Mouse (Mus musculus) kidney, postnatal 0 days (tissue): ENCODE data around the gene Adamts9. TPM values are rescaled to one million over a fixed set of nuclear protein-coding genes. Genes with fewer than 3 reads are reported as not detected.

Experiments used
- ATAC-seq: fragments of 200-750 bp; cut with Nextera tagmentation; replicated peaks from 2 replicates; pipeline ENCODE4 v1.8.0; 2017; ENCODE audit warnings: low read depth, moderate number of reproducible peaks, moderate TSS enrichment, moderate library complexity; ENCODE audit not compliant: low FRiP score
- DNase-seq: peaks from one replicate; pipeline ENCODE4 v3.0.0-alpha.2; 2016; ENCODE audit warnings: low spot score
- H3K27ac ChIP-seq: fragments of 300-500 bp; sonication (generic); 2 replicates; pipeline ENCODE4 v1.5.1; 2014; ENCODE audit warnings: mild to moderate bottlenecking
- H3K27me3 ChIP-seq: fragments of 300-500 bp; sonication (generic); 2 replicates; pipeline ENCODE4 v1.6.1; 2014; ENCODE audit warnings: low read length, mixed read lengths; ENCODE audit not compliant: insufficient read depth
- H3K36me3 ChIP-seq: fragments of 300-500 bp; sonication (generic); 2 replicates; pipeline ENCODE4 v1.6.1; 2014; ENCODE audit warnings: low read length, mixed read lengths; ENCODE audit not compliant: insufficient read depth
- H3K4me1 ChIP-seq: fragments of 300-500 bp; sonication (generic); replicated peaks from 2 replicates; pipeline ENCODE4 v1.6.1; 2014; ENCODE audit warnings: antibody characterized with exemption, low read length, mixed read lengths; ENCODE audit not compliant: insufficient read depth
- H3K4me2 ChIP-seq: fragments of 300-500 bp; sonication (generic); 2 replicates; pipeline ENCODE4 v1.6.1; 2014; ENCODE audit warnings: mild to moderate bottlenecking, low read length, moderate library complexity, mixed read lengths
- H3K4me3 ChIP-seq: fragments of 300-500 bp; sonication (generic); replicated peaks from 2 replicates; pipeline ENCODE4 v1.5.1; 2014; ENCODE audit warnings: low read depth, low read length
- H3K9ac ChIP-seq: fragments of 300-500 bp; sonication (generic); 2 replicates; pipeline ENCODE4 v1.6.1; 2014; ENCODE audit warnings: low read depth, low read length
- H3K9me3 ChIP-seq: fragments of 300-500 bp; sonication (generic); replicated peaks from 2 replicates; pipeline ENCODE4 v1.6.1; 2016; ENCODE audit warnings: low read length, inconsistent platforms, mixed read lengths
- CTCF ChIP-seq: IDR thresholded peaks from 2 replicates; pipeline ENCODE4 v1.5.1; 2016; ENCODE audit warnings: antibody characterized with exemption, low read depth, mild to moderate bottlenecking, moderate library complexity
- WGBS: fragments of 180-500 bp; shearing (Covaris S2); extraction: QIAGEN DNeasy Blood & Tissue Kit; methylation state at CpG from one replicate; pipeline ENCODE4 v1.1.7; 2014; 5-methylcytosine and 5-hydroxymethylcytosine counted together
- polyA plus RNA-seq: library from polyadenylated mRNA; unstranded; fragments of >200 nt; fragmentation: Nextera tagmentation; extraction: Ambion mirVana; gene quantifications from 2 replicates; pipeline ENCODE4 v1.2.1, GENCODE M21; 2015

The Adamts9 gene
- polyA plus RNA-seq, 1 experiment from 2014 or later, result 7.6 TPM

GRCm38 (mm10) chr6:92940191-92941131 is 2.8 kb downstream of the Adamts9 start:
- no peak for TF ChIP-seq CTCF
- Histone ChIP-seq H3K36me3 (peaks cover 15% of the 10 kb centered on the region), H3K4me2 (peak overlapping the region; percentile 79), H3K9ac (peak overlapping the region; percentile 75), H3K4me1 (0 out of 2 replicates have a peak, but pooled peaks cover 6% of the 10 kb centered on the region), H3K27me3 (no peaks in the 10 kb centered on the region), H3K4me3 (peak overlapping the region; percentile 74), H3K9me3 (no peaks in the 10 kb centered on the region), H3K27ac (peak overlapping the region; percentile 91)
- DNase-seq, result peak; percentile 94
- under 1% methylated on average over 37 of the region's 37 CpGs for WGBS
- no peak; the same call in 1 of the 2 replicates for ATAC-seq

- no peak for ATAC-seq
- H3K36me3 ChIP-seq, result peaks cover 15% of the 10 kb centered on the region; the same call in 1 of the 2 replicates
- 0 out of 2 replicates have a peak, but pooled peaks have one; percentile 6 for TF ChIP-seq CTCF
- no peaks in the 10 kb centered on the region for H3K9me3 ChIP-seq
- DNase-seq, result no peak
- no peaks in the 10 kb centered on the region for H3K27me3 ChIP-seq
- no peak overlapping the region for H3K27ac ChIP-seq
- 0 out of 2 replicates have a peak, but pooled peaks cover 1% of the 10 kb centered on the region for H3K4me1 ChIP-seq
- no peak overlapping the region for H3K4me3 ChIP-seq
- 58% methylated on average over 5 of the region's 5 CpGs for WGBS
- H3K9ac ChIP-seq, result no peak overlapping the region
- no peak overlapping the region for H3K4me2 ChIP-seq
These were observed 15.0 kb downstream of the Adamts9 start for GRCm38 (mm10) chr6:92928261-92928660.

- no peaks in the 10 kb centered on the region for H3K9me3 ChIP-seq
- DNase-seq, result no peak
These were observed 18.8 kb downstream of the Adamts9 start for GRCm38 (mm10) chr6:92924536-92924935.

GRCm38 (mm10) chr6:92921843-92922242 is 21.4 kb downstream of the Adamts9 start:
- peak; percentile 44 for DNase-seq
- TF ChIP-seq CTCF, result no peak
- peak overlapping the region; percentile 84 for H3K27ac ChIP-seq
- no peaks in the 10 kb centered on the region for H3K9me3 ChIP-seq
- ATAC-seq, result peak; percentile 83
- H3K36me3 ChIP-seq, result 0 out of 2 replicates have a peak, but pooled peaks cover 5% of the 10 kb centered on the region
- 0 out of 2 replicates have a peak overlapping the region, but pooled peaks have one; percentile 21 for H3K4me2 ChIP-seq
- no peak overlapping the region for H3K9ac ChIP-seq
- H3K4me3 ChIP-seq, result no peak overlapping the region
- H3K4me1 ChIP-seq, result peaks cover 19% of the 10 kb centered on the region
- H3K27me3 ChIP-seq, result no peaks in the 10 kb centered on the region
- WGBS, result 8% methylated on average over 4 of the region's 4 CpGs

More at GRCm38 (mm10) chr6:92924536-92924935, 18.8 kb downstream of the Adamts9 start:
- no peak overlapping the region for H3K4me2 ChIP-seq
- peak overlapping the region; percentile 54; the same call in 1 of the 2 replicates for H3K27ac ChIP-seq
- peaks cover 19% of the 10 kb centered on the region for H3K4me1 ChIP-seq
- no peak for ATAC-seq
- no peak for TF ChIP-seq CTCF
- WGBS, result 52% methylated on average over 8 of the region's 8 CpGs
- H3K27me3 ChIP-seq, result no peaks in the 10 kb centered on the region
- no peak overlapping the region for H3K9ac ChIP-seq
- H3K36me3 ChIP-seq, result 0 out of 2 replicates have a peak, but pooled peaks cover 5% of the 10 kb centered on the region
- H3K4me3 ChIP-seq, result no peak overlapping the region

- Histone ChIP-seq H3K4me1 (peaks cover 19% of the 10 kb centered on the region), H3K9ac (no peak overlapping the region), H3K9me3 (no peaks in the 10 kb centered on the region), H3K4me2 (peak overlapping the region; percentile 27; the same call in 1 of the 2 replicates), H3K27ac (peak overlapping the region; percentile 84), H3K27me3 (no peaks in the 10 kb centered on the region), H3K36me3 (0 out of 2 replicates have a peak, but pooled peaks cover 8% of the 10 kb centered on the region), H3K4me3 (no peak overlapping the region)
- WGBS, result 24% methylated on average over 10 of the region's 10 CpGs
- ATAC-seq, result no peak
- DNase-seq, result peak; percentile 77
- no peak for TF ChIP-seq CTCF
These were observed 22.2 kb downstream of the Adamts9 start for GRCm38 (mm10) chr6:92920938-92921689.

GRCm38 (mm10) chr6:92910611-92911010 is 32.7 kb downstream of the Adamts9 start:
- H3K27ac ChIP-seq, result no peak overlapping the region
- H3K36me3 ChIP-seq, result peaks cover 13% of the 10 kb centered on the region; the same call in 1 of the 2 replicates
- no peak for TF ChIP-seq CTCF
- no peaks in the 10 kb centered on the region for H3K4me1 ChIP-seq
- H3K4me3 ChIP-seq, result no peak overlapping the region
- H3K4me2 ChIP-seq, result no peak overlapping the region
- no peak overlapping the region for H3K9ac ChIP-seq
- DNase-seq (no peak), ATAC-seq (no peak)
- no peaks in the 10 kb centered on the region for H3K27me3 ChIP-seq
- no peaks in the 10 kb centered on the region for H3K9me3 ChIP-seq
- 84% methylated on average over 3 of the region's 3 CpGs for WGBS
